Comparison of ENCODE assay signal across 8 mouse cellular contexts in genomic region chr17:17825921-17826591, GRCm38 (mm10). TPM values are rescaled to one million over a fixed set of nuclear protein-coding genes. Genes with fewer than 3 reads are reported as not detected.
DNase-seq lines count a peak whose midpoint lies in the region; ATAC-seq lines count a peak whose summit lies in the region.

No protein-coding gene starts in this region.

- peak overlapping the region; percentile 92 for H3K4me2 ChIP-seq in forebrain, embryonic 16.5 days (ENCODE audit: low read length)
- peak overlapping the region; percentile 86 for H3K4me2 ChIP-seq in hindbrain, embryonic 15.5 days

- peak overlapping the region; percentile 100 for H3K27ac ChIP-seq in forebrain, embryonic 16.5 days (ENCODE audit: low read length)
- peak overlapping the region; percentile 100 for H3K27ac ChIP-seq in hindbrain, embryonic 15.5 days (replicated peaks)

- H3K4me3 ChIP-seq in forebrain, embryonic 16.5 days (replicated peaks; ENCODE audit: low read length) = peak overlapping the region; percentile 97
- peak overlapping the region; percentile 97 for H3K4me3 ChIP-seq in hindbrain, embryonic 15.5 days

- peak; percentile 41 for ATAC-seq in forebrain, embryonic 16.5 days
- ATAC-seq in hindbrain, embryonic 15.5 days (ENCODE audit: low FRiP score, low read depth) = peak; percentile 69

- H3K36me3 ChIP-seq in forebrain, embryonic 16.5 days (ENCODE audit: control insufficient read depth, insufficient read depth) = no peaks in the 10 kb centered on the region
- 0 out of 2 replicates have a peak, but pooled peaks cover under 1% of the 10 kb centered on the region for H3K36me3 ChIP-seq in hindbrain, embryonic 15.5 days

- H3K9me3 ChIP-seq in forebrain, embryonic 16.5 days (ENCODE audit: control insufficient read depth, low read length) = no peaks in the 10 kb centered on the region
- H3K9me3 ChIP-seq in hindbrain, embryonic 15.5 days = no peaks in the 10 kb centered on the region

- H3K9ac ChIP-seq in forebrain, embryonic 16.5 days (replicated peaks; ENCODE audit: low read depth, low read length) = peak overlapping the region; percentile 100
- H3K9ac ChIP-seq in hindbrain, embryonic 15.5 days = peak overlapping the region; percentile 99

- peaks cover 23% of the 10 kb centered on the region for H3K4me1 ChIP-seq in forebrain, embryonic 16.5 days (replicated peaks; ENCODE audit: control insufficient read depth, insufficient read depth, low read length)
- peaks cover 23% of the 10 kb centered on the region for H3K4me1 ChIP-seq in hindbrain, embryonic 15.5 days (replicated peaks)

- WGBS in forebrain, embryonic 16.5 days = 2% methylated on average over 21 of the region's 22 CpGs
- 1% methylated on average over 18 of the region's 22 CpGs for WGBS in hindbrain, embryonic 15.5 days

- no peaks in the 10 kb centered on the region for H3K27me3 ChIP-seq in forebrain, embryonic 16.5 days (replicated peaks; ENCODE audit: control insufficient read depth, insufficient read depth, low read length)
- H3K27me3 ChIP-seq in hindbrain, embryonic 15.5 days = no peaks in the 10 kb centered on the region

- peak; percentile 57 to 64 for DNase-seq in lung, adult 18-20 months
- DNase-seq in lung, postnatal 25 days (ENCODE audit: low spot score) = no peak
- peak; percentile 56 to 65 for DNase-seq in cerebellum, adult 18-20 months
- peak; percentile 5 for DNase-seq in liver
- peak; percentile 73 for DNase-seq in neural tube, embryonic 10.5 days (ENCODE audit: extremely low spot score, low spot score)
- no peak for DNase-seq in natural killer cell, adult 2 months (ENCODE audit: low spot score in 2 of 2)

RNA-seq across cellular contexts. Expression of gene Spaca6, which starts 0.9 kb away (rescaled TPM):
- polyA plus RNA-seq in forebrain, embryonic 16.5 days (2015; fragmentation: Nextera tagmentation; extraction: Ambion mirVana) = 19.0 and 30.7 TPM in 2 replicates
- 25.5 and 28.3 TPM in 2 replicates for polyA plus RNA-seq in hindbrain, embryonic 15.5 days (2015; fragmentation: Nextera tagmentation; extraction: Ambion mirVana)

RNA-seq across cellular contexts. Expression of gene Has1, which starts 28.9 kb away (rescaled TPM):
- 0.32 and 0.92 TPM in 2 replicates for polyA plus RNA-seq in forebrain, embryonic 16.5 days (2015; fragmentation: Nextera tagmentation; extraction: Ambion mirVana)
- 1.1 TPM in 2 replicates for polyA plus RNA-seq in hindbrain, embryonic 15.5 days (2015; fragmentation: Nextera tagmentation; extraction: Ambion mirVana)

RNA-seq across cellular contexts. Expression of gene Fpr1, which starts 57.7 kb away (rescaled TPM):
- not detected in 2 replicates for polyA plus RNA-seq in forebrain, embryonic 16.5 days (2015; fragmentation: Nextera tagmentation; extraction: Ambion mirVana)
- polyA plus RNA-seq in hindbrain, embryonic 15.5 days (2015; fragmentation: Nextera tagmentation; extraction: Ambion mirVana) = 0.18 and 0.31 TPM in 2 replicates

Comparison
In these comparisons a context has a peak if more than half of its experiments do, and no peak if none do; other contexts are left out.
1. DNase-seq: peak in lung, adult 18-20 months (2 of 2), cerebellum, adult 18-20 months (2 of 2), liver (single experiment) and neural tube, embryonic 10.5 days (single experiment); none in lung, postnatal 25 days (single experiment) and natural killer cell, adult 2 months (0 of 2).